Mouse (Mus musculus) liver, postnatal 0 days (tissue): ENCODE results near the gene Ccdc189.

ENCODE experiments used
- CTCF ChIP-seq: sonication (generic); IDR thresholded peaks from 2 replicates; pipeline ENCODE4 v1.5.1; 2016; ENCODE audit warnings: antibody characterized with exemption, low read depth
- EP300 ChIP-seq: IDR thresholded peaks from 2 replicates; pipeline ENCODE4 v1.6.1; 2016; ENCODE audit warnings: antibody characterized with exemption, low read depth, mild to moderate bottlenecking

DNA sequence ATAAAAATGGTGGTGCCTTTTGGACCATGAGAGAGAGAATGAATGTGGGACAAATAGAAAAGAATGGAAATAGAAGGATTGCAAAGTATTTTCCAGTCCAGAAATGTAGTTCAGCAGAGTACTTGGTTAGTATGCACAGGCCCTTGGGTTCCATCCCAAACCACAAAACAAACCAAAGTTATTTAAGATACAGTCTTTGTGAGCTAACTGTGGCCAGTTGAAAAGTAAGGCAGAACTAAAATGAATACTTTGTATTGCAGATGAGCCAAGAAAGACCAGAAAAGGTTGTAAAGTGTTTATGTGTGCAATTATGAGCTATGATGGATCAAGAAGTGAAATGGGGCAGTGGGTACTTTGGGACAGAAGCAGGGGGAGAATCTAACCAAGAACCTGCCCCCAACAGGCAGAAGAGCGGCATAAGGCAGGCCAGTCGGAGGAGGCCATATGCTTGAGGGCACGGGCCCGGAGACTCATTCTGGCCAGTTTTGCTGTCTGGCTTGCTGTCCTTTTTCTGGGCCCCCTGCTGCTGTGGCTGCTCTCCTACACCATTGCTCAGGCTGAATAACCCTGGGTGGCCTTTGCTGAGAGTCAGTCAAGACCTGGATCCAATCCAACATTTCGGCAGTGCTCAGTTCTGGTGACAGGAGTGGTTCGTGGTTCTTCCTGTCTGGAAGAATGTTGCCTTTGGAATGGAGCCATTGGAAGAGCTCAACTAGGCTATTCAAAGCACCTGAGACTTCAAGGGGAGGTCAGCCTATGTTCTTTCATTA lies 23.8 kb downstream of the Ccdc189 start:
- TF ChIP-seq CTCF (no peak), EP300 (no peak)
